Mouse (Mus musculus): ENCODE measurements around the gene Pitx2.
A peak's percentile ranks its signal among the peaks of the same experiment; 100 is the strongest.

The Pitx2 gene

GRCm38 (mm10) chr3:129201681-129202255 is 2.1 kb downstream of the Pitx2 start:
- DNase-seq (ENCODE audit: low spot score in 2 of 2): no peak

DNA sequence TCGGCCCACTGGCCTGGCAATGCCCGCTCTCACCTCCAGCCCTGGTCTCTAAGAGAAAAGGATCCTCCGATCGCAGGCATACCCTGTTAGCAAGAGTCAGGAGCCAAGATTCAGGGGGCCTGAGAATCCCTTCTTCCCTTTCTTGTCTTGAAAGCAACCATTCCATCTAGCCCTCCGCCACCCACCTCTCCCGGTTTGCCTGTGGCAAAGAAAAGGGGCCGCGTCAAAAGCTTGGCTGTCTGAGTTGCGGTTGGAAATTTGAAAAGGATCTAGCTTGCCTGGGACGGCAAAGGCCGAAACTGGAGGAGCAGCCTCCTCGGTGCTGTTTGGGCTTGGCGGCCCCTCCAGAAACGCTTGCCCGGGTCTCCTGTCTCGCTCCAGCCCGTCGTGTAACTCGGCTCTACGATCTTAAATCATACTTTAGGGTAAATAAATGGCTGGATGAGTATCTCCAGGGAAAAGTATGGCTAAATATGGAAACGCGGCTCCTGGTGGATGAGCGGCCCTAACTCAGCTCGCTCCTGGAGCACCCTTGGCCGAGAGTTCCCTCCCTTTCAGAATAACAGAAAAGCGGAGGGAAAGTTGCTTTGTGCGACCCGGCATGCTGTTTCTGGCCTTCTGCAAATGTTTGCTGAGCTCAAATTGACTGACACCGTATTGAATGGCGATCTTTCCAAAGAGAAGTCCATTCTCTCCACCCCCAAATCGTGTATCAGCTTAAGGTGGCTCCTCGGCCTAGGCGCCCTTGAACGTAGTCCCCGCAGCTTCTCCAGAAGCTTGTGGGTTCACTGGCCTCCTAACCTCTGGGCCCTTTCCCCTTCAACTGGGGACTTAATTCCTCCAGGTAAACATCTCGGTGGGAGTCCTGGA is 3.4 kb downstream of the Pitx2 start:
- DNase-seq (ENCODE audit: low spot score in 2 of 2): no peak

DNA sequence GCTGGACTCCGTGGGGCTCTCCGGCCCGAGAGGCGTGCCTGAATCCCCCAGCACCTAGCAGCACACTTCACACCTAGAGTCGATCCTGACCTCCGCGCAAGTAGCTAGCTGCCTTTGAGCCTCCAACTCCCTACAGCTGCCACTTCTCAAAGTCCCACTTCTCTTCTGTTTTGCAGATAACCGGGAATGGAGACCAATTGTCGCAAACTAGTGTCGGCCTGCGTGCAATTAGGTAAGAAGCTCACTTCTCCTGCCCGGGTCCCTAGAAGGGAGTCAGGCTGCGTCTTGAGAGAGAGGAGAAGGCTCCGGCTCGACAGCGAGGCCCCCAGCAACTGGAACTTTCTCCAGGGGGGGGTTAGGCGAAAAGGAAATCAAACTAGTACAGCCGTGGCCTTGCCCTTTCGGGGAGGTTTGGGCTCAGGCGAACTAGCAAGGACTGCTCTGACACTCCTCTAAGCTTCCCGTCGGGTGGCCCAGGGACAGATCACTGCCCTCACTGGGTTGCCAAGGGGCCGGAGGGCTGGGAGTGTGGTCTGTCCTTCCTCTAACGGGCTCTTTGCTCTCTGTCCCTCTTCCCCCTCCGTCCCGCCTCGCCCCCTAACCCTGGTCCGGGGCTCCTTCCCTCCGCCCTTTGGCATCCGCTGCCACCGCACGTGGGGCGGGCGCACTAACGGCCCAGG is 4.2 kb downstream of the Pitx2 start:
- DNase-seq (ENCODE audit: low spot score in 2 of 2): no peak

- DNase-seq (ENCODE audit: low spot score in 2 of 2): peak in 1 of 2 experiments; percentile 77
These were observed 5.0 kb downstream of the Pitx2 start for GRCm38 (mm10) chr3:129204441-129205313.

- no peak for DNase-seq (ENCODE audit: low spot score in 2 of 2)
These were observed 6.0 kb downstream of the Pitx2 start for GRCm38 (mm10) chr3:129205481-129206175.

GRCm38 (mm10) chr3:129206776-129207175 is 7.1 kb downstream of the Pitx2 start:
- DNase-seq (ENCODE audit: low spot score in 2 of 2): no peak

DNA sequence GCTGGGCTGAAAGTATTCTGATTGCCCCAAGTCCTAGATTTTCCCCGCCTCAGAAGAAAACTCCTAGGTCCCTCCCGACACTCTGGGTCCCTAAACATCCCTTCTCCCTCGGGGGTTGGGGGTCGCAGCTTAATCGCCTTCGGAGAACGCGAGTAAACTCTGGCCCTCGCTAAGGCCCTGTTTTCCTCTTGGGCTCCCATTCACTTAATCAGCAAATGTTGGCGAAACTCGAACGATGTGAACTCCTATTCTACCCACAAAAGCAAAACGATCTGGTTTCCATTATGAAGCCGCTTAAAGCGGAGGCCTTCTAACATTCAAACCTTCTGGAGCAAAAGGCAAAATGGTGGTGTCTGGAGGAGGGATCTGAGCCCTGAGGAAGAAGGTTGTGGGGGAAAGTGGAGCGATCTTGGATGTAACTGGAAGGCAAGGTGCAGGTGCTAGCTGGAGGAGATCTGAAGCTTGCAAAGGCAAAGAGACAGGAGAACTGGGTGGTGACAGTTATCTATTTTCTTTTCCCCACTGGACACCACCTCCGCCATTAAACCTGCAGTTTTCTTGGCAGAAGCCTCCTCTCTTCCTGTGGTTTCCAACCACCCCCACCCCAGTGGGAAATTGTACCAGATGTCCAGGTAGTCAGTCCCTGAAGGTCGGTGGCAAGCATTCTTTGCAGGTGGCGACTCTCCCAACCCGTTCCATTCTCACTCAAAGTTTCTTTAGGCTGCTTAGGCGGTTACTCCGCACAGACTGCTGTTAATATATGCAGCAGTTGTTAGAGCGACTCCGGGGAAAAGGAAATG is 7.8 kb downstream of the Pitx2 start:
- no peak for DNase-seq (ENCODE audit: low spot score in 2 of 2)

DNA sequence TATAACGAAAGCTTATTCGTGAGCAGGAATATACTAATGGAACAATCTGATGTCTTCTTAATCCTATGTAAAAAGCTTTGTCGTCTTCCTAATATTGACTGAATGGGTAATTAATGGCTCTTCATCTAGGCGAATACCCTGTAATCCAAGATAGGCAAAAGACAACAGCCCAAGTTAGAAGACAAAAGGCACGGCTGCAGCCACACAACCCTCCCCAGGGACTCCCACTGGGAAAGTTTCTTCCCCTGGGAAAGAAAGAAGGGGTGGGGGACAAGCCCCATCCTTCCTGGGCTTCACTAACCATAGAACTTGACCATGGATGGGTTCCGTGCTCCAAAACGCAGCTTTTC is 8.3 kb downstream of the Pitx2 start:
- DNase-seq (ENCODE audit: low spot score in 2 of 2): no peak

DNA sequence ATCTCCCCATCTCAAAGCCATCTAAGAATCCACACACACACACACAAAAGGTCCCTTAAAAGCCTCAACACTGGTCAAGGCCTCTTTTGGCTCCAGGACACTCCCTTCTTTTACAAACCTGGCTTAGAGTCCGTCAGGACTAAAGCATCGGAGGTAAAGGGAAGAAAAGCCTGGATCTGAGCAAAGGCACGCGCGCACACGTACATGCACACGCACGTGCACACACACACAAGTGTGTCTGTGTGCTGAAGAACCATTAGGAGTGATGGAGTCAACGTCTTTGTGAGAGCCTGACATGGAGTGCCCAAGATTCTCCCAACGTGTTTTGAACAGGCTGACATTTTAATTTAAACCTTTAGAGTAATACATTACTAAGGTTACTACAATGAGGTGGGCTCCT is 8.7 kb downstream of the Pitx2 start:
- no peak for DNase-seq (ENCODE audit: low spot score in 2 of 2)

GRCm38 (mm10) chr3:129209266-129209665 is 9.6 kb downstream of the Pitx2 start:
- no peak for DNase-seq (ENCODE audit: low spot score in 2 of 2)

DNA sequence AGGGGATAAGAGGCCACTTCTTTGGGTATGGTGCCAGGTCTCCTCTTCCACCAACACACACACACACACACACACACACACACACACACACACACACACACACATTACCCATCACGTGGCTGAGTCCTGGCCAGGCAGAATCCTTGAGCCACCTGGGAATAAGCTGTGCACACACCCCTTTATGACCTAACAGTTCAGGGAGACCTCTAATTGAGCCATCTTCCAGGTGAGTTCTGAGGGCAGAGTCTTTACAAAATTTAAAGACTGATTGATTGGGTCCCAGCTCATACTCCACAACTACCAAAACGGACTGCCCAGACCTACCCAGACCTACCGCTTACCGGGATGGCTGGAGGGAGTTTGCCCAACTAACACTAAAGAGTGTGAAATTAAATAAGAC is 10.1 kb downstream of the Pitx2 start:
- no peak for DNase-seq (ENCODE audit: low spot score in 2 of 2)

DNA sequence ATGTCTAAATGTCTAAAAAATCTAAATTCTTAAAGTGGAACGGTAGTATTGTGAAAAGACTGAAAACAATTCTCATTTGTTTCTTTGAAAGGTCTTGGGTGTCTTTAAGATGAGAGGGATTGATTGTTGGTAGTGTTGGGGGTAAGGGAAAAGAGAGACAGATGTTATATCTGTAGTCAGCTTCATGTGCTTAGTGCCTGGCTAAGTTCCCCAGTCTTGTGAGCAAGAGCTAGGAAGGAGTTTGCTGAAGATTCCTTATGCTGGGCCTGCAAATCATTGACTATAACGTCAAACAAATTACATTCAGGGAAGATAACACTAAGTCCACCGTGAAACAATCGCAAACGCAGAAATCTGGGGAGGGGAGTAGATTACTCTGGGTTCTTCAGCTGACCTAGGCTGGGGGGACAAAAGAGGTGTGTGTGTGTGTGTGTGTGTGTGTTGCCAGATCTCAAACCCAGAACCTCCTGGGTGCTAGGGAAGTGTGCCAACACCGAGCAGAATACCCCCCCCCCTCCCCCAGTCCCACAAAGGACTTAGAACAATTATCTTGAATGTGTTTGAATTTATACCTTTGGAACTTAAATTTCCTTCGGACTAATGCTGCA is 12.5 kb downstream of the Pitx2 start:
- no peak for DNase-seq (ENCODE audit: low spot score in 2 of 2)

- no peak for DNase-seq (ENCODE audit: low spot score in 2 of 2)
These were observed 13.1 kb downstream of the Pitx2 start for GRCm38 (mm10) chr3:129212807-129213206.

DNA sequence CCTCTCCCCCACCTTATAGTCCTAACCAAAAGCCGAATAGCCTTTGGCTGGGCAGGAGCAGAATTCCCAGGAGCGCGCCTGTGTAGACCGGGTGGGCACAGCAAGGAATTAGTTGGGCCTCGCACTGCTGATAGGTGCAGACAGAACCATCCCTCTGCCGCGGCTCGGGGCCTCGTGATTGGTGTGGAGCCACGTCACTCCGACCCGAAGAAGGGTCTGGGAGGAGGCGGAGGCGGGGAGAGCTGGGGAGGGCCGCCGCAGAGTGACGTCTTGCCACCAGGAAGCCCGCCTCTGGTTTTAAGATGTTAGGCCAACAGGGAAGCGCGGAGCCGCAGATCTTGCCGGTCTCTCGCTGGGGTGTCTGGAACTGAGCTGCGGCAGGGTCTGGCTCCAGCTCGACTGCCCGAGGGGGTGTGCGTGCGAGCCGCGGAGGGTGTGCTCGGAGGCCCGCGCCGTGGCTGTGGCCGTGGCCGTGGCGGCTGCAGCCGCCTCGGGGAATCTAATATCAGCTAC is 14.0 kb downstream of the Pitx2 start:
- DNase-seq (ENCODE audit: low spot score in 2 of 2): no peak

GRCm38 (mm10) chr3:129214146-129214665 is 14.5 kb downstream of the Pitx2 start:
- DNase-seq (ENCODE audit: low spot score in 2 of 2): no peak

DNA sequence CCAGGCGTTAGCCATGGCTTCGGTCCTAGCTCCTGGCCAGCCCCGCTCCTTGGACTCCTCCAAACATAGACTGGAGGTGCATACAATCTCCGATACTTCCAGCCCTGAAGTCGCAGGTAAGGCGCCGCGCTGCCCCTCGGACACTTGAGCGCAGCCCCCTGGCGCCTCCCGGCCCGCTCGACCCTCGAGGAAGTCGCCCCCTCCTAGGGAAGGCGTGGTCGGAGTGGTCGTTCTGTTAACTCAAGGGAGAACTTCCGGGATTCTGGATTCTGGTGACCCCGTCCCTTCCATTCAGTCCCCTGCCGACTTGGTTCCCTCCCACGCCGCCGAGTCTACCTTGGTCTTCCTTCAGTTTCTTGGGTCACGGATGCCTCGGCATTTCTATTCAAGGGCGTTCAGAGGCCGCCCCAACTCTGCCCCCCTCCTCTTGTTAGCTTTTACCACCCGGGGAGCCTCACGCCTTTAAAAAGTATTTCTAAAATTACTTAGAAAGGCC is 15.0 kb downstream of the Pitx2 start:
- no peak for DNase-seq (ENCODE audit: low spot score in 2 of 2)

GRCm38 (mm10) chr3:129215241-129215750 is 15.6 kb downstream of the Pitx2 start:
- no peak for DNase-seq (ENCODE audit: low spot score in 2 of 2)

- DNase-seq (ENCODE audit: low spot score in 2 of 2): no peak
These were observed 16.2 kb downstream of the Pitx2 start for GRCm38 (mm10) chr3:129215751-129216331.

DNA sequence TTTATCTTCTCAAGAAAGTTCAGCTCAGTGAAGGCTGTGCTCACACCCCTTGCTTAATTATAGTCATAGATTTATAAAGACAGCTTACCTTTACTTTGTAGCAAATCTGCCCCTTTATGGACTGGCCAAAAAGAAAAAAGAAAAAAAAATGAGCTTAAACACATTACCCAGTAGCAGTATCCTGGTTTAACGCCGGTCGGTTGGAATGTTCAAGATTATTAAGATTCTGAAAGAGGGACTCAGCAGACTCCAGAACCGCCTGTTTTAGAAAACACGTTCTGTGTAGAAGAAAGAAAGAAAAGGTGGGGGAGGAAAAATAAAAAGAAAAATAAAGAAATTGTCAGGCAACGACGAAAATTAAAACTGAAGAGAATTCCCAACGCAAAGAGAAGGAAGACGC is 16.8 kb downstream of the Pitx2 start:
- no peak for DNase-seq (ENCODE audit: low spot score in 2 of 2)
